In genomic region chr2:178840975-178841374, GRCm38 (mm10) we compare ENCODE assay signal across 10 mouse cellular contexts.
DNase-seq lines count a peak whose midpoint lies in the region; ATAC-seq lines count a peak whose summit lies in the region.
"Had no signal": no experiment of that assay in that cellular context is flagged by ENCODE, and none has a peak within 500 bp of the region (broad histone marks: within the 10 kb centered on the region; RNA-seq: fewer than 3 reads in every experiment).

No protein-coding gene starts in this region.

- no peaks in the 10 kb centered on the region for H3K9me3 ChIP-seq in forebrain, embryonic 16.5 days (ENCODE audit: control insufficient read depth, low read length)
- no peaks in the 10 kb centered on the region for H3K9me3 ChIP-seq in liver, embryonic 11.5 days (ENCODE audit: control insufficient read depth, low read length)
- no peaks in the 10 kb centered on the region for H3K9me3 ChIP-seq in hindbrain, embryonic 10.5 days

- peaks cover 41% of the 10 kb centered on the region for H3K4me1 ChIP-seq in forebrain, embryonic 16.5 days (replicated peaks; ENCODE audit: control insufficient read depth, insufficient read depth, low read length)
- H3K4me1 ChIP-seq in liver, embryonic 11.5 days (replicated peaks; ENCODE audit: control insufficient read depth, insufficient read depth, low read length) = no peaks in the 10 kb centered on the region
- peaks cover 29% of the 10 kb centered on the region for H3K4me1 ChIP-seq in hindbrain, embryonic 10.5 days (replicated peaks)

- no peaks in the 10 kb centered on the region for H3K36me3 ChIP-seq in forebrain, embryonic 16.5 days (ENCODE audit: control insufficient read depth, insufficient read depth)
- H3K36me3 ChIP-seq in liver, embryonic 11.5 days (ENCODE audit: control insufficient read depth, insufficient read depth, low read length) = no peaks in the 10 kb centered on the region
- H3K36me3 ChIP-seq in hindbrain, embryonic 10.5 days = no peaks in the 10 kb centered on the region

- no peak overlapping the region for H3K4me3 ChIP-seq in forebrain, embryonic 16.5 days (replicated peaks; ENCODE audit: low read length)
- H3K4me3 ChIP-seq in liver, embryonic 11.5 days (ENCODE audit: low read depth, low read length) = no peak overlapping the region
- no peak overlapping the region for H3K4me3 ChIP-seq in hindbrain, embryonic 10.5 days

- WGBS in forebrain, embryonic 16.5 days = 34% methylated on average over 2 of the region's 2 CpGs
- WGBS in liver, embryonic 11.5 days = 51% methylated on average over 2 of the region's 2 CpGs
- WGBS in hindbrain, embryonic 10.5 days = 54% methylated on average over 2 of the region's 2 CpGs

- H3K9ac ChIP-seq in forebrain, embryonic 16.5 days (replicated peaks; ENCODE audit: low read depth, low read length) = no peak overlapping the region
- no peak overlapping the region for H3K9ac ChIP-seq in liver, embryonic 11.5 days (ENCODE audit: low read depth, low read length)

- H3K27me3 ChIP-seq in forebrain, embryonic 16.5 days (replicated peaks; ENCODE audit: control insufficient read depth, insufficient read depth, low read length) = no peaks in the 10 kb centered on the region
- H3K27me3 ChIP-seq in liver, embryonic 11.5 days (replicated peaks; ENCODE audit: control insufficient read depth, insufficient read depth, low read length) = no peaks in the 10 kb centered on the region
- peaks cover 1% of the 10 kb centered on the region; the same call in 1 of the 2 replicates for H3K27me3 ChIP-seq in hindbrain, embryonic 10.5 days (ENCODE audit: insufficient read depth, poor library complexity, severe bottlenecking)

- ATAC-seq in forebrain, embryonic 16.5 days = peak; percentile 86
- no peak for ATAC-seq in liver, embryonic 11.5 days (replicated peaks; ENCODE audit: low FRiP score)

- peak; percentile 5 for DNase-seq in kidney, adult 9 months
- no peak for DNase-seq in kidney, postnatal 4 days
- DNase-seq in heart, adult 18-20 months = peak; percentile 89
- DNase-seq in layer of hippocampus, postnatal 10 days (ENCODE audit: low spot score in 2 of 2) = peak; percentile 54 to 59
- DNase-seq in embryo, embryonic 9.5 days (ENCODE audit: extremely low spot score) = no peak
- no peak for DNase-seq in liver, embryonic 11.5 days (ENCODE audit: low spot score)
- DNase-seq in hindbrain, embryonic 10.5 days (ENCODE audit: low spot score) = no peak

- peak overlapping the region; percentile 87 for H3K27ac ChIP-seq in forebrain, embryonic 16.5 days (ENCODE audit: low read length)
- H3K27ac ChIP-seq in liver, embryonic 11.5 days (ENCODE audit: low read depth, low read length) = no peak overlapping the region
- H3K27ac ChIP-seq in hindbrain, embryonic 10.5 days = no peak overlapping the region
- H3K27ac ChIP-seq: kidney, postnatal 0 days; macrophage had no signal

- no peak overlapping the region for H3K4me2 ChIP-seq in forebrain, embryonic 16.5 days (ENCODE audit: low read length)
- no peak overlapping the region for H3K4me2 ChIP-seq in liver, embryonic 11.5 days

Comparison
In these comparisons a context has a peak if more than half of its experiments do, and no peak if none do; other contexts are left out.
1. DNase-seq: peak in kidney, adult 9 months (single experiment), heart, adult 18-20 months (2 of 2) and layer of hippocampus, postnatal 10 days (2 of 2); none in kidney, postnatal 4 days (0 of 2), embryo, embryonic 9.5 days (single experiment), liver, embryonic 11.5 days (single experiment) and hindbrain, embryonic 10.5 days (single experiment).